Mouse (Mus musculus): ENCODE results near the gene Rfc4. TPM values are rescaled to one million over a fixed set of nuclear protein-coding genes. Genes with fewer than 3 reads are reported as not detected.
A peak's percentile ranks its signal among the peaks of the same experiment; 100 is the strongest.

Gene Rfc4
- 1 to 10 TPM; 3.3 to 4.2 TPM for total RNA-seq (2021)

- DNase-seq = peak; percentile 92 to 93
These were observed at the start of gene Rfc4 for GRCm38 (mm10) chr16:23127673-23128375. Rfc4 (minus strand) TSS chr16:23127737.

DNA sequence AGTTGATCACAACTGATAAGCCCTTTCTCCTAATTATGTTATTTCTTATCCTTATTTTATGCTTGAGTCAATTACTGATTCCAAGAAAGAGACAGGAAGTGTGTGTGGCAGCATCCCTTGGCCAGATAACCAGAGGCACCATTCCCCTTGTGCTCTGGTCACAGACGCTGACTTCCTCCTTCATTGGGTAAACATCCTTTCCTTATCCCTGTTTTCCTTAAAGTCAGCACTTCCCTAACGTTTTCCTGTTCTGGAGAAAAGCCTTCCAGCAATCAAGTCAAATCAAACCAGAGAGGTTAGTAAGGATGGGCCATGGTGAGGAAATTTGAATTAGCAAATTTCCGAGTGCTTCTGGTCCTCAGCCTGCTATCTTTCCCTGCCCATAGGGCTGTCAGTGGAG, 48.4 kb upstream of the Rfc4 start:
- no peak for DNase-seq

DNA sequence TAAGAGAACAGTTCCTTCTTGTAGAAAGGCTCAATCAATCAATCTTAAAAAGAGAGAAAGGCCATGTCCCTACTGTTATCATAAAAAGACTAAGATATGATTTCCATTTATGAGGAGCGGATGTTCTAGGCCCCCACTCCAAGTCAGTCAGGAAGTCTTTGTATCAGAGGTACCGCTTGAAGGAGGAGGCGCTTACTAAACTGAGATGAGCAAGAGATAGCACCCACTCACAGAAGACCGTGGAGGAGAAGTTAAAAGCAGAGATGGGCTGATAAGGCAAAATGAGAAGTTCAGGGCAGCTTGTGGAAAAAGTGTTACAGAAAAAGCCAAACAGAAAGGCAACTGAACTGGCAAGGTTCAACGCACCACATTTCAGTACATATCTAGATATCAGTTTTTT, 47.3 kb upstream of the Rfc4 start:
- DNase-seq = no peak

- DNase-seq = no peak
These were observed 46.4 kb upstream of the Rfc4 start for GRCm38 (mm10) chr16:23173904-23174303.

DNA sequence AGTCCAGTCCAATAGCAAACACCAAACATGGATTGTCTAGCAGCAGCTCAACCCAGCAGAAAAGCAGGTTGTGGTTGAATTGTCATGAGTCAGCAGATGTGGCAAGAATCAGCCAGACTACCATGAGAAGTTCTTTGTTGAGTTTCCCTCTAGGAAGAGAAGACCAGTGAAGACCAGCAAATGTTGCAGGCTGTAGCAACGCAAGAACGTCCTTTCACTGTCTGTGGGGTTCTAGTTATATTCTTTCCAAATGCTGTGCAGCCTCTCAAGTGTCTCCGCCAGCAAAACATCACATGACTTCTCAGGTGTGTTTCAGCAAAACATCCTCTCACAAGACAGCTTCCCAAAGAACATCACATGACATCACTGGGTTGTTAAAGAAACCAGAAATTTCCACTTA, 43.3 kb upstream of the Rfc4 start:
- DNase-seq = no peak

GRCm38 (mm10) chr16:23167079-23167478, 39.5 kb upstream of the Rfc4 start:
- no peak for DNase-seq

DNA sequence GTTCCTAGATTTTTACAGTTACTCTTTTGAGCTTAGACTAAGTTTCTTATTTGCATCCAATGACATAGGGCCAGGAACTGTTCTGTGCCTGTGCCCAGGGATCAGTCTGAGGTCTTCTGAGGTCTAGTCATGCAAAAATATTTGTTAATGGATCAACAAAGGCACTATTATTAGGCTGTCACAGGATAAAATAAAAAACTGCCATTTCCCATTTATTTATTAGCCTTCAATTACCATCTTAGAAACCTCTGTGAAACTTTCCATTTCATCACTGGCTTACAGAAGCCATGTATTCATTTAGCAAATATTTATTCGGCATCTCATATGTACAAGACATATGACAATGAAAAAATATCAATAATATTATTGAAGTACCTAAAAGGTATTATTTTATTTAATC, 39.1 kb upstream of the Rfc4 start:
- no peak for DNase-seq

- no peak for DNase-seq
These were observed 37.9 kb upstream of the Rfc4 start for GRCm38 (mm10) chr16:23165441-23165840.

- DNase-seq = no peak
These were observed 36.9 kb upstream of the Rfc4 start for GRCm38 (mm10) chr16:23164443-23164842.

DNA sequence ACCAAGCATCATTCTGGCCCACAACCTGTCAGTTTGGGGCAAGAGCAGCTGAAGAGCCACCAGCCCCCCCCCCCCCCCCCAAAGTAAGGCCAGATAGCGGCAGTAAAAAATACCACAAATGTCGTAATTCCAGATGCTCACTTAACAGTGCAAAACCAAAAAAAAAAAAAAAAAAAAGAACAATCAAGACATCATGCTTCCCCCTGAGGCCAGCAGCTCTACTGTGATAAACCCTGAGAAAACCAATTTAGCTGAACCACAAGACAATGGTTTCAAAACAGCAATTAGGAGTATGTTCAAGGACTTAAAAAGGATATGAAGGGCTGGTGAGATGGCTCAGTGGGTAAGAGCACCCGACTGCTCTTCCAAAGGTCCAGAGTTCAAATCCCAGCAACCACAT, 34.6 kb upstream of the Rfc4 start:
- DNase-seq = no peak

- DNase-seq = no peak
These were observed 32.2 kb upstream of the Rfc4 start for GRCm38 (mm10) chr16:23159749-23160148.

GRCm38 (mm10) chr16:23158957-23159356, 31.4 kb upstream of the Rfc4 start:
- DNase-seq = no peak

DNA sequence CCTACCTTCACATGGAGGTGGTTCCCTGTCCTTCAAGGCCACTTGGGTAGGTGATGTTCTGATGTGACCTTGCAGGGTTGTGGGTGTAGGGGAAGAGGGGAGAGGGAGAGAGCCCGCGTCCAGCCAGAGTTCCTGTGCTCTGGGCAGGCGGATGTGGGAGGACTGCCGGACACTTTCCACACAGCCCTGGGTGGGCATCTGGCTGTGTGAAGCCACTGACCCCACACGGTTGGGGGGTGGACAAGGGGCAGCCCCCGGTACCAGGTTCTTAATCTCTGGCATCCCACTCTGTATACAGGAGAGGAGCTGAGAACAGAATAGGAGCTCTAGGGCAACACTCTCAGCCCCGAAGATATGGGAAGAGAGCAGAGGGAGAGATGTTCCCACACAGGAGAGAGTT, 30.8 kb upstream of the Rfc4 start:
- DNase-seq = no peak

GRCm38 (mm10) chr16:23157013-23157412, 29.5 kb upstream of the Rfc4 start:
- no peak for DNase-seq

GRCm38 (mm10) chr16:23154261-23154660, 26.7 kb upstream of the Rfc4 start:
- no peak for DNase-seq

DNA sequence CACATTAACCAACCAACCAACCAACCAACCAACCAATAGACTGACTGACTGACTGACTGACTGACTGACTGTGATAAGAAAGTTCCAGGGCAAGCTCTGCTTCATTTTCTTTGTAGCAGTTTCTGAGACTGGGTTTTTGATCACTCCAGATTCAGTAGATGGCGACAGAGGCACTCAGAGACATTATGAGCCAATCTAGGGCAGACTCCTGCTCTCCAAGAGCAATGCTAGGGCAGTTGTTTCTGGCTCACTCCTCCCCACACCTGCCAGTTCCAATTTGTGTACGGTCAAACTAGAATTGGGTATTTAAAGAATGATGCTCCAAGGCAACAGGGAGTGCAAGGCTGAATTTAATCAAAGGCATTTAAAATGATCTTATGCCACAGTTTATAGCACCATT, 23.9 kb upstream of the Rfc4 start:
- DNase-seq = peak in 1 of 2 experiments; percentile 27

GRCm38 (mm10) chr16:23149396-23149795, 21.9 kb upstream of the Rfc4 start:
- no peak for DNase-seq

- DNase-seq = no peak
These were observed 21.4 kb upstream of the Rfc4 start for GRCm38 (mm10) chr16:23148936-23149335.

DNA sequence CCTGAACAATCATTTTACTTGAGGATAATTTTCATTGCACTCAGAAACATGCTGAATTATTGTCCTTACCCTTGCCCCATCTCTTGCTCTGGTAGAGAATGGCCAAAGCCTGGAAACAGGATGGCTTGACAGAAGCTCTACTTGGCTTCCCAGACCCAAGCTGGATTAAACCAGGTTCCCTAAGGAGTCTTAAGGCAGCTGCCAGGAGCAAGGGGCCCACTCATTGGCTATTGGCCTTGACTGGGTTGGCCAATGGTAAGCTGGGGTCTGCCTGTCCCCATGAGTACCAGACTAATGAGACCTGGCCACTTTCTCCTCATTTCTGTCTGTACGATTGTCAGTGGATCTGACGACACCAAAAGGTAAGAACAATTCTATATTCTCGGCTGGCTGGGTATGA, 18.7 kb upstream of the Rfc4 start, which contains the start of gene Adipoq:
Gene Adipoq, plus strand, starts transcription at position 257 of the 400 bp plus-strand sequence.
- DNase-seq = no peak

DNA sequence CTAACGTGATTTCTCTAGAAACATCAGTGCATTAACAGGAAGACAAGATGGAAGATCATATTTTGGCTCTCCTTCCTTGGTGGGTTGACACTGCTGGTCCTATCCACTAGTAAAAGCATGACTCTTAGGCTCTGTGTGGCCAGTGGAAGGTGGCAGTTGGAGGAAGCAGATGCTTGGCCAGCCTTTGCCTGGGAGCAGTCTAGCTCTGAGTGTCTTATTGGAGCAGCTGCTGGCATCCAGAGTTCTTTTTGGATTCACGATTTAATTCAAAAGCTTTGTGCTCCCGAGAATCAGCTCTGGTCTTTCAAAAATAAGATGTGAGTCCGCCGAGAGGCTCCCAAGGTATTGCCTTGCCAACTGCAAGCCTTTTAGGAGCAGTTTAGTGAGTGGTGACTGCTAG, 17.7 kb upstream of the Rfc4 start:
- DNase-seq = no peak

GRCm38 (mm10) chr16:23144326-23144725, 16.8 kb upstream of the Rfc4 start:
- no peak for DNase-seq

DNA sequence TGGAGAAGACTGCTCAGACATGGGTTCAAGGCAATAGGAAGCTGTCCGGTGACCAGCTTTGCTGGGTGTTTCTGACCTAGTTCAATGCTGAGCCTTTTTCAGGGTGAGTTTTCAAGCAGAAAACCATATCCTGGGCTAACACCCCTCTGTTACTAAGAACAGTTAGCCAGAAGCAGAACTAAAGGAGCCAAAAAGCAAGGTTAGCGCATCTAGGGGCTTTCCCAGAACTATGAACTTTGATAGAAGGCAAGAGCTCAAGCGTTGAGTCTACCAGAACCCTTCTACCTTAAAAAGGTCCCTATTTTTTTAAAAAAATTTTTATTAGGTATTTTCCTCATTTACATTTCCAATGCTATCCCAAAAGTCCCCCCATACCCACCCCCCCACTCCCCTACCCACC, 13.4 kb upstream of the Rfc4 start:
- no peak for DNase-seq

- no peak for DNase-seq
These were observed 9.0 kb upstream of the Rfc4 start for GRCm38 (mm10) chr16:23136406-23136970.

DNA sequence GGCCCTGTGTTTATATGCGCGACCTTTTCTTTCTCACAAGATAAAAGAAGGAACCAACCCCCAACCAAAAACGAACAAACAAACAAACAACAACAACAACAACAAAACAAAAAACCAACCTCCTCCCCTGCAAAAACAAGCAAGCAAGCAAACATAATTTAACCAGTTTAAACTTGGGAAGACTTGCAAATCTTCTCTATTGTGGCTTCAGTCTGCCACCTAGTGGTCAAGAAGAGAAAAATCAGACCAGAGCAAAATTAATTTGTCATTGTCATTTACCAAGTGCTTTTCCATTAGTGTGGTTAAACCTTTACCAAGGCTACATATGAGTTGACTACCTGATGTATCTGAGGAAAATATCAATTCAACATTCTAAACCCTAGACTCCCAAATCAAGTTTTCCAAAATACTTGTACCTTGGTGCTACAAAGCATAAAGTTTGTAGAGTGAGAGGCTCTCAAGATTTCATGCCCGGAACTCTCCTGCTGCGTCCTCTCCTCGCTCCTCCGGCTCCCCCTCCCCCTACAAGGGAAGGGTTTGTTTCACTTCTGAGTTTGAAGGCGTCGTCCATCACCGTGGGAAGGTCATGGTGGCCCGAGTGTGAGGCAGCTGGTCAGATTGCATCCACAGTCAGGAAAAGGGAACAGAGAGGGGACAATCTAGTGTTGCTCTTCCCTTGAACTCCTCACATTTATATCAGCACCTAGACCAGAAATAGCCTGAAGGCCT, 8.0 kb upstream of the Rfc4 start:
- DNase-seq = no peak

Measured in layer of hippocampus, postnatal 36 days (tissue).